Mouse (Mus musculus) heart, postnatal 0 days (tissue): ENCODE measurements around the gene Ncor2.

Experiments used
- CTCF ChIP-seq: IDR thresholded peaks from 2 replicates; pipeline ENCODE4 v1.5.1; 2016; ENCODE audit warnings: antibody characterized with exemption, control low read depth, low read depth
- EP300 ChIP-seq: IDR thresholded peaks from 2 replicates; pipeline ENCODE4 v1.6.1; 2016; ENCODE audit warnings: antibody characterized with exemption, low read depth

- TF ChIP-seq CTCF: no peak
- no peak for TF ChIP-seq EP300
These were observed 37.0 kb upstream of the Ncor2 start for GRCm38 (mm10) chr5:125215930-125216459.
